19 mouse cellular contexts compared by ENCODE assay signal in genomic region chr4:75790920-75791589, GRCm38 (mm10).
"Had no signal": no experiment of that assay in that cellular context is flagged by ENCODE, and none has a peak within 500 bp of the region (broad histone marks: within the 10 kb centered on the region; RNA-seq: fewer than 3 reads in every experiment).

No protein-coding gene starts in this region.

- H3K9me3 ChIP-seq: liver, embryonic 13.5 days; megakaryocyte, embryonic 14.5 days; midbrain, embryonic 10.5 days; midbrain, embryonic 13.5 days; neural tube, embryonic 13.5 days had no signal

- H3K4me1 ChIP-seq: liver, embryonic 13.5 days; megakaryocyte, embryonic 14.5 days; midbrain, embryonic 10.5 days; midbrain, embryonic 13.5 days; neural tube, embryonic 13.5 days had no signal

- H3K9ac ChIP-seq: liver, embryonic 13.5 days; midbrain, embryonic 13.5 days; neural tube, embryonic 13.5 days had no signal

- H3K4me2 ChIP-seq: liver, embryonic 13.5 days; midbrain, embryonic 13.5 days; neural tube, embryonic 13.5 days had no signal

- DNase-seq: kidney, adult 8-10 months; kidney, postnatal 25 days; layer of hippocampus, postnatal 36 days; liver, embryonic 13.5 days; retina, postnatal 1 day; right cerebral cortex, postnatal 25 days; spleen, adult 18-20 months; thymus, adult 18-20 months; thymus, postnatal 36 days had no signal

- H3K36me3 ChIP-seq: liver, embryonic 13.5 days; midbrain, embryonic 10.5 days; midbrain, embryonic 13.5 days; neural tube, embryonic 13.5 days had no signal

- ATAC-seq: hindbrain, postnatal 0 days; inflammation-experienced regulatory T-cells, adult 6 months; intestine, embryonic 16.5 days; midbrain, embryonic 13.5 days; midbrain, embryonic 16.5 days had no signal

- H3K4me3 ChIP-seq: left cerebral cortex, adult 2 months; liver, embryonic 13.5 days; megakaryocyte, embryonic 14.5 days; midbrain, embryonic 10.5 days; midbrain, embryonic 13.5 days; myocyte; neural tube, embryonic 13.5 days had no signal

- H3K27me3 ChIP-seq: liver, embryonic 13.5 days; megakaryocyte, embryonic 14.5 days; midbrain, embryonic 13.5 days; neural tube, embryonic 13.5 days had no signal

- H3K27ac ChIP-seq: hindbrain, postnatal 0 days; left cerebral cortex, adult 2 months; liver, embryonic 13.5 days; midbrain, embryonic 10.5 days; midbrain, embryonic 13.5 days; neural tube, embryonic 13.5 days had no signal
